Mouse (Mus musculus) embryonic facial prominence, embryonic 14.5 days (tissue): Measurements from ENCODE around the gene Pla2g2e. TPM values are rescaled to one million over a fixed set of nuclear protein-coding genes. Genes with fewer than 3 reads are reported as not detected.
"Not testable (repeated sequence)": the region's sequence is repeated elsewhere in the genome, so short reads cannot be mapped to it uniquely, and the experiment has no call there.

ENCODE experiments used
- ATAC-seq: fragments of 200-750 bp; cut with Nextera tagmentation; 2 replicates; pipeline ENCODE4 v1.8.0; 2017; ENCODE audit warnings: low read depth, moderate number of reproducible peaks, moderate TSS enrichment
- DNase-seq: peaks from one replicate; pipeline ENCODE4 v3.0.0-alpha.2; 2015; ENCODE audit warnings: low spot score
- H3K27ac ChIP-seq: fragments of 300-500 bp; sonication (generic); replicated peaks from 2 replicates; pipeline ENCODE4 v1.5.1; 2014; ENCODE audit warnings: low read depth, mild to moderate bottlenecking, low read length, moderate library complexity
- H3K27me3 ChIP-seq: fragments of 300-500 bp; sonication (generic); replicated peaks from 2 replicates; pipeline ENCODE4 v1.6.1; 2014; ENCODE audit warnings: low read length; ENCODE audit not compliant: control insufficient read depth, insufficient read depth
- H3K36me3 ChIP-seq: fragments of 300-500 bp; sonication (generic); 2 replicates; pipeline ENCODE4 v1.6.1; 2014; ENCODE audit warnings: low read length, mixed read lengths; ENCODE audit not compliant: control insufficient read depth, insufficient read depth
- H3K4me1 ChIP-seq: fragments of 300-500 bp; sonication (generic); 2 replicates; pipeline ENCODE4 v1.6.1; 2014; ENCODE audit warnings: antibody characterized with exemption, low read length; ENCODE audit not compliant: control insufficient read depth, insufficient read depth
- H3K4me2 ChIP-seq: fragments of 300-500 bp; sonication (generic); 2 replicates; pipeline ENCODE4 v1.6.1; 2014; ENCODE audit warnings: low read depth, mild to moderate bottlenecking, low read length, moderate library complexity, mixed read lengths
- H3K4me3 ChIP-seq: fragments of 300-500 bp; sonication (generic); 2 replicates; pipeline ENCODE4 v1.5.1; 2014; ENCODE audit warnings: low read depth, mild to moderate bottlenecking, low read length
- H3K9ac ChIP-seq: fragments of 300-500 bp; sonication (generic); 2 replicates; pipeline ENCODE4 v1.6.1; 2014; ENCODE audit warnings: low read depth, mild to moderate bottlenecking, low read length, moderate library complexity, mixed read lengths
- H3K9me3 ChIP-seq: fragments of 300-500 bp; sonication (generic); 2 replicates; pipeline ENCODE4 v1.6.1; 2016; ENCODE audit warnings: low read length; ENCODE audit not compliant: control insufficient read depth
- WGBS: fragments of 180-500 bp; shearing (Covaris S2); extraction: QIAGEN DNeasy Blood & Tissue Kit; methylation state at CpG from one replicate; pipeline ENCODE4 v1.1.7; 2014; 5-methylcytosine and 5-hydroxymethylcytosine counted together
- polyA plus RNA-seq: library from polyadenylated mRNA; unstranded; fragments of >200 nt; fragmentation: Nextera tagmentation; extraction: Ambion mirVana; gene quantifications from 2 replicates; pipeline ENCODE4 v1.2.1, GENCODE M21; 2014

Pla2g2e gene
- polyA plus RNA-seq, 1 experiment from 2014 or later = 0.38 TPM

DNA sequence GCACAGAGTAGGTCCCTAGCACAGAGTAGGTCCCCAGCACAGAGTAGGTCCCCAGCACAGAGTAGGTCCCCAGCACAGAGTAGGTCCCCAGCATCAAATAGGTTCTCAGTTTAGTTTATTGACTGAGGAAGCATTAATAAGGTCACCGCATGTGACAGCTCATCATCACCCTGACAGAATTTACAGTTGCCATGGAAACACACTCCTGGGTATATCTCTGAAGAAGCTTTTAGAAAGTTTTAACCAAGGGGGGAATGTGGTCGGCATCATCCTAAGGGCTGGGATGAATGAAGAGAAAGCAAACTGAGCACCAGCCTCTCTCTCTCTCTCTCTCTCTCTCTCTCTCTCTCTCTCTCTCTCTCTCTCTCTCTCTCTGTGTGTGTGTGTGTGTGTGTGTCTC is 2.5 kb upstream of the Pla2g2e start:
- H3K4me2 ChIP-seq, H3K27me3 ChIP-seq, H3K9me3 ChIP-seq, H3K27ac ChIP-seq, DNase-seq, H3K9ac ChIP-seq, H3K36me3 ChIP-seq, H3K4me3 ChIP-seq, ATAC-seq, H3K4me1 ChIP-seq: not testable (repeated sequence)
- 71% methylated on average over 2 of the region's 2 CpGs for WGBS

DNA sequence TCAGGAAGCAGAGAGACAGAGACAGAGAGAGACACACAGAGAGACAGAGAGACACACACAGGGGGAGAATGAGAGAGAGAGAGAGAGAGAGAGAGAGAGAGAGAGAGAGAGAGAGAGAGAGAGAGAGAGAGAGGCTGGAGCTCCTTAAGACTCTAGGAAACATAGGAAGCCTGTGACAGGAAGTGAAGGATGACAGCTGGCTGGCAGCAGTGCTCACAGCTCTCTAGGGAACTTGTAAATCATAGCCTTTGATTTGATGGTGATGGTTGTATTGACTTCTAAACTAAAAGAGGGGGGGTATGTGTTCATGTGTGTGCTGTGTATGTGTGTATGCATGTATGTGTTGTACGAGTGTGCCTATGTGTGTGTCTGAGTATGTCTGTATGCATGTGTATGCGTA is 1.8 kb upstream of the Pla2g2e start:
- H3K9me3 ChIP-seq = peaks cover 7% of the 10 kb centered on the region
- no peaks in the 10 kb centered on the region for H3K36me3 ChIP-seq
- 94% methylated on average over 2 of the region's 2 CpGs for WGBS
- H3K4me1 ChIP-seq = no peaks in the 10 kb centered on the region
- H3K4me3 ChIP-seq = no peak overlapping the region
- H3K27me3 ChIP-seq = no peaks in the 10 kb centered on the region
- no peak overlapping the region for H3K4me2 ChIP-seq
- no peak overlapping the region for H3K27ac ChIP-seq
- DNase-seq (no peak), ATAC-seq (no peak)
- H3K9ac ChIP-seq = no peak overlapping the region

DNA sequence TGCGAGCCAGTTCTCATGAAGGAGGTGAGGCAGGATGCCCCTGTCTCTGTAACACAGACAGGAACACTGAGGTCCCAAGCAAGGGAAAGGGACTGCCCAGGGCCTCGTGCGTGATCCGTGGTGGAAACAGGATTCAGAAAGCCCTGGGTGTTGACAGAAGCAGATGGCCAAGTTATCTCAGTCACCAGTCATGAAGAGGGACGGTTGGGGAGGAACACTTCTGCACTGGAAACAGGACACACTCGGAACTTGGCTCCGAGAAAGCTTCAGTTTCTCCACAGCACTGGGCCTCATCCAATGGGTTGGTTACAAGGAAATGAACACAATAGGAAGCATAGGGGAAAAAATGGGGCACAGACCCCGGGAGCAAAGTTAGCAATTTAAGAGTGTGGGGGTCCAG is 1.0 kb downstream of the Pla2g2e start:
- no peaks in the 10 kb centered on the region for H3K27me3 ChIP-seq
- 62% methylated on average over 8 of the region's 8 CpGs for WGBS
- H3K27ac ChIP-seq = no peak overlapping the region
- no peak overlapping the region for H3K9ac ChIP-seq
- no peak overlapping the region for H3K4me3 ChIP-seq
- H3K4me1 ChIP-seq = 0 out of 2 replicates have a peak, but pooled peaks cover 6% of the 10 kb centered on the region
- ATAC-seq (no peak), DNase-seq (no peak)
- no peaks in the 10 kb centered on the region for H3K36me3 ChIP-seq
- H3K4me2 ChIP-seq = no peak overlapping the region
- no peaks in the 10 kb centered on the region for H3K9me3 ChIP-seq

DNA sequence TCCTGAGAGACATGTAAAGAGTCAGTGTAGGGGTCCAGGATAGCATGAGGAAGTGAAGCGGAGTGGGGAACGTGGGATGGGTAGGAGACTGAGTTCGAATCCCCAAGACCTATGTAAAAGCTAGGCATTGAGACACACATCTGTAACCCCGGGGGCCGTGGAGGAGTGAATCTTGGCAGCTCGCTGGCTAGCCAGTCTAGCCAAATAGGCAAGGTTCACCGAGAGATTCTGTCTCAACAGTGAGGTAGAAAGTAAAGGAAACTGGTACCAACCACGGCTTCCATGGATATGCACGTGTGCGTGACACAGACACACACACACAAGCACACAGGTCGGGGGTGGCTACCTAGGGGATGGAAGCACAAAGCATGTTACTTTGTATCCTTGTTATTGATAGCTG is 2.1 kb downstream of the Pla2g2e start:
- 0 out of 2 replicates have a peak, but pooled peaks cover 6% of the 10 kb centered on the region for H3K4me1 ChIP-seq
- no peak for DNase-seq
- no peak for ATAC-seq
- H3K9ac ChIP-seq = no peak overlapping the region
- H3K36me3 ChIP-seq = no peaks in the 10 kb centered on the region
- no peak overlapping the region for H3K4me2 ChIP-seq
- H3K27me3 ChIP-seq = no peaks in the 10 kb centered on the region
- H3K9me3 ChIP-seq = no peaks in the 10 kb centered on the region
- no peak overlapping the region for H3K4me3 ChIP-seq
- 83% methylated on average over 11 of the region's 11 CpGs for WGBS
- H3K27ac ChIP-seq = no peak overlapping the region

DNA sequence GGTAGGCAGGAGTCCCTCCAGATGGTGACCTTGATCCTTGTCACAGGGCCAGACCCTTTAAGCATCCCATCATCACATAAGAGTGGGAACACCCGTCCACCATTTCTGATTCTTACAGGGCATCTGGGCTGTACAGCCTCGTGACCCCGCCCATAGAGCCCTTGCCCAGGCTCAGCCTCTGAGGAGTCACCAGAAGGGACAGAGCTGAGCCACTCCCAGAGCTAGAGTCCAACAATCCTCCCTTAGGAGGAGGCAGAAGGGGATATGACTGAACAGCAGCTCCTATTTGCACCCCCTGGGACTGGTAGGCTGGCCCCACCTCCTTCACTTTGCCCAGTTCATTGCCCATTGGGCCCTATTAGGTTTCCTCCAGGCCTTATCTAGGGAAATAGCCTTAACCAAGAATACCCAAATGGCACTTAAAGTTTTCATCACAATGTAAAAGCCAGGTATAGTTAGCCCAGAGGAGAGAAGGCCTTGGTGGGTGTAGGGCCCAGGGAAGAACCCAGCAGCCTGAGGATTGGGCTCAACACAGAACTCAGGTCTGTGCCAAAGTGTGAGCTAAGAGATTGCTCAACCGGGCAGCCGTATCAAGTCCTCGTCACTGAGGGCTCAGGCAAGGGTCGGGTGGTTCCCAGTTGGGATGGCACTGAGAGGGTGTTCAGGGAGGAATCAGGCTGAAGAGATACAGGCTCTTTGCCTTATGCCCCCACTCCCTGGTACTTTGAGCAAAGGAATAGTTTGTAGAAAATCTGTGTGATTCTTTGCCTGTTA is 3.3 kb downstream of the Pla2g2e start:
- Histone ChIP-seq H3K36me3 (no peaks in the 10 kb centered on the region), H3K4me1 (0 out of 2 replicates have a peak, but pooled peaks cover 6% of the 10 kb centered on the region), H3K4me2 (no peak overlapping the region), H3K9me3 (no peaks in the 10 kb centered on the region), H3K4me3 (no peak overlapping the region), H3K27ac (no peak overlapping the region), H3K27me3 (no peaks in the 10 kb centered on the region), H3K9ac (no peak overlapping the region)
- ATAC-seq = no peak
- no peak for DNase-seq
- WGBS = 72% methylated on average over 7 of the region's 7 CpGs

DNA sequence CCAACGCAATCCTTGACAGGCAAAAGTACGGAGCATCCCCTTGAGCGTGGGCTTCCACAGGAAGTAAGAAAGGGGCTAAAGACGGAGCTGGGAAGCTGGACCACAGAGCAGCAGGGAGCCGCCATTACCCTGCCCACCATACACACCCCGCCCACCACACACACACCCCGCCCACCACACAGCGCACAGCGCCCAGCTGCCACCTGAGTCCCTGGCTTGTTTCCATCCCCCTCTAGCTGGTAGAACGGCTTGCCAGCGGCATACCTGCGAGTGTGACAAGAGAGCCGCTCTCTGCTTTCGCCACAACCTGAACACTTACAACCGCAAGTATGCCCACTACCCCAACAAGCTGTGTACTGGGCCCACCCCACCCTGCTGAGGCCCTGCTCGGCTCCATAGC is 4.4 kb downstream of the Pla2g2e start:
- peak; percentile 62; the same call in 1 of the 2 replicates for ATAC-seq
- no peaks in the 10 kb centered on the region for H3K36me3 ChIP-seq
- H3K27ac ChIP-seq = no peak overlapping the region
- peak overlapping the region; percentile 51 for H3K4me2 ChIP-seq
- DNase-seq = peak; percentile 61
- 0 out of 2 replicates have a peak, but pooled peaks cover 6% of the 10 kb centered on the region for H3K4me1 ChIP-seq
- no peaks in the 10 kb centered on the region for H3K9me3 ChIP-seq
- no peaks in the 10 kb centered on the region for H3K27me3 ChIP-seq
- peak overlapping the region; percentile 14 for H3K4me3 ChIP-seq
- H3K9ac ChIP-seq = peak overlapping the region; percentile 43
- WGBS = 6% methylated on average over 13 of the region's 16 CpGs

DNA sequence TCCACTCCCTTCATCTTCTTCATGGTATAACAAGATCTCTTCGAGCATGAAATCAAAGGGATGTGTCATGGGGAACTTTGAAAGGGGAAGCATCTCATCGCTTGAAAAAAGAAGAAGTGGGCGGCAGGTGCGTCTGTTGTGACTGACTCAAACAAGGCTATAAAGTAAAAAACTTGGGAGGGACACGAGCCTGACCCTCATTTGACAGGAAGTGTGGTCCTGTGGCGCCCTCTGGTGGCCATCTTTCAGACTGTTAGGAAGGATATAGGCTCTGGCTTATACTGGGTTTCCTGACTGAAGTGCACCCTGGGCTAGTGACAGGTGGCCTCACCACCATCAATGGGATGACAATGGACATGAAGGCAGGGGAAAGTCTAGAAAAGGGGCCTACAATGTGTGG is 6.5 kb downstream of the Pla2g2e start:
- Histone ChIP-seq H3K9me3 (no peaks in the 10 kb centered on the region), H3K4me1 (0 out of 2 replicates have a peak, but pooled peaks cover 6% of the 10 kb centered on the region), H3K27me3 (no peaks in the 10 kb centered on the region), H3K4me3 (no peak overlapping the region), H3K36me3 (no peaks in the 10 kb centered on the region), H3K9ac (no peak overlapping the region), H3K4me2 (no peak overlapping the region), H3K27ac (no peak overlapping the region)
- ATAC-seq (no peak), DNase-seq (peak; percentile 72)
- WGBS = 11% methylated on average over 6 of the region's 6 CpGs

DNA sequence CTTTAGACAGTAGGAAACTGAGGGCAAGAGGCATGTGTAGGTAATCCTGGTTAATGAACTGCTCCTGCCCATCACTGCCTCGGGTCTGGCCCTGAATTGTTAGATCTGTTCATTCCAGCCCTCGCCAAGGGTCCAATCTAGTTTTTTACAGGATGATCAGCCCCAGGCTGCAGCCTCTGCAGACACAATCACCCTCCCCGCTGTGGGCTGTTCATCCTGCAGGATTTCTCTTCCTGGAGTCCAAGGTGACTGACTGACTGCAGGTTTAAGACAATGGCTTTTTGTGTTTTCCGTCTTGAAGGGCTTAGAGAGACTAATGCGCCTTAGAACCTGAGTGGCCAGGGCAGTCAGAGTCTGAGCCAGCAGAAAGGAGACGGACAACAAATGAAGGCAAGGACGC is 11.4 kb downstream of the Pla2g2e start:
- Histone ChIP-seq H3K4me2 (no peak overlapping the region), H3K27ac (no peak overlapping the region), H3K4me3 (no peak overlapping the region), H3K9me3 (no peaks in the 10 kb centered on the region), H3K36me3 (peaks cover 19% of the 10 kb centered on the region; the same call in 1 of the 2 replicates), H3K27me3 (no peaks in the 10 kb centered on the region), H3K4me1 (no peaks in the 10 kb centered on the region), H3K9ac (no peak overlapping the region)
- DNase-seq (no peak), ATAC-seq (no peak)
- 40% methylated on average over 7 of the region's 7 CpGs for WGBS

DNA sequence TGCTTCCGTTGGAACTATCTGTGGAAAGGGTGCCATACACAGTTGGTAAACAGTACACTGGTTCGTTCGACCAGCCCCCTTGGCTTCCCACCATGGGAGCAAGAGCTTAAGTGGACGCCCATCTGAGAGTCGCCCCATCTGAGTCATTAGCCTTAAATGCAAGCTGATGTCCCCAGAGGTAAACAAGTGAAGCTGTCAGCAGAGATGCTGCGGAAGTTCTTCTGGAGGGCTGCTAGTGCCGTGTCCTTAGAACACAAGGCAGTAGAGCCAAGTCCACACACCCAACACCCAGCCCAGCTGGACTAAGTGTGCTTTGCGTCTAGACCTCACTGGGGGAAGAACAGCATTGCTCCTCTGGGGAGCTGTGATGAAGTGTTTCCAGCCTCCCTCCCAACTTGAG is 11.9 kb downstream of the Pla2g2e start:
- H3K4me1 ChIP-seq = no peaks in the 10 kb centered on the region
- H3K27ac ChIP-seq = no peak overlapping the region
- no peak overlapping the region for H3K4me2 ChIP-seq
- peaks cover 24% of the 10 kb centered on the region for H3K36me3 ChIP-seq
- DNase-seq (no peak), ATAC-seq (no peak)
- no peak overlapping the region for H3K4me3 ChIP-seq
- H3K27me3 ChIP-seq = no peaks in the 10 kb centered on the region
- H3K9ac ChIP-seq = no peak overlapping the region
- WGBS = 80% methylated on average over 7 of the region's 8 CpGs
- no peaks in the 10 kb centered on the region for H3K9me3 ChIP-seq
